Mouse (Mus musculus) testis, adult 2 months (tissue): ENCODE data around the gene Ttll4.

ENCODE experiments used
- CTCF ChIP-seq: fragments of 200-500 bp; IDR thresholded peaks from 2 replicates; pipeline ENCODE4 v1.5.1; 2012; ENCODE audit warnings: low read depth, mild to moderate bottlenecking, inconsistent platforms, low read length, moderate library complexity; ENCODE audit not compliant: control insufficient read depth, insufficient read depth, insufficient replicate concordance
- POLR2A ChIP-seq: fragments of 200-500 bp; IDR thresholded peaks from 2 replicates; pipeline ENCODE4 v1.6.1; 2012; ENCODE audit warnings: low read depth, mild to moderate bottlenecking, inconsistent platforms, low read length, moderate library complexity; ENCODE audit not compliant: control insufficient read depth

DNA sequence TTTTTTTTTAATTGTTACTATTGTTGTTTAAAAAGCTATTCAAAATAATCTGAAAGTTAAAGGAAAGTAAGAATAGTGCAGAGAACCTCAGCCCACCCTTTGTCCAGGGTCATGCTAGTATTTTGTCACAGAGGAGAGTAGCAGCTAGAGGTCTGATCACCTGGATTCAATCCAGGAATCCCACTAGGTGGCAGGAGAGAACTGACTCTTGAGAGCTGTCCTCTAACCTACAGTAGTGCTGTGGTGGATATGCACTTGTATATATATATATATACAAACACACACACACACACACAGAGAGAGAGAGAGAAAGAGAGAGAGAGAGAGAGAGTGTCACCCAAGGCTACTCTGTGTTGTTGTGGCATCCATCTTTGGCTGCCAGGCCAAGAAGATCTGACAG lies 17.6 kb upstream of the Ttll4 start:
- TF ChIP-seq CTCF = no peak
- no peak for TF ChIP-seq POLR2A
